Mouse (Mus musculus): ENCODE results near the gene Phldb1.

DNA sequence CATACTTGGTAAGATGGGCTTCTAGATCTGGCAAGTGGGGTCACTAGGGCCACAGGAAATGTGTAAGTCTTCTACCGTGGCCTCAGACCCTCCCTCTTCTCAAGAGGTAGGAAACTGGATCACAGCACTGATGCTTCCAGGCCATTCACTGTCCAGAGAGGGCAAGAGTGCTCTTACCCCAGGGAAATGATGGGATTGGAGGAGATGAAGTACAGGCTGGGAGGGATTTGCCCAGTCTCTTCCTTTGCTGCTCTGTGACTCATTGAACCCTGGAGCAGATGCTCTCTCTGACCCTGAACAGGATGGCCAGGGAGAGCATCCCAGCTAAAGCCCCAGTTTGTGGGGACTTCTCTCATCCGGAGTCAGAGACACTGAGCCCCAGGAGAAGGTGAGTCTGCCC lies 10.3 kb downstream of the Phldb1 start:
- TF ChIP-seq CTCF (IDR thresholded peaks at IDR 0.05; ENCODE audit: extremely low read depth, insufficient read length, insufficient replicate concordance, low read depth, low read length): no peak
- TF ChIP-seq POLR2A (IDR thresholded peaks at IDR 0.05; ENCODE audit: low read depth, low read length): no peak

Measured in small intestine, adult 2 months (tissue).